Mouse (Mus musculus) neutrophil, adult 65 days (primary cell): ENCODE data around the gene Cuzd1. TPM values are rescaled to one million over a fixed set of nuclear protein-coding genes. Genes with fewer than 3 reads are reported as not detected.

ENCODE experiments used
- total RNA-seq: library from RNA; stranded (reverse); gene quantifications from 2 replicates; pipeline ENCODE4 v1.2.4, GENCODE M21; 2023

Gene Cuzd1
- total RNA-seq: not detected in 2 replicates

DNA sequence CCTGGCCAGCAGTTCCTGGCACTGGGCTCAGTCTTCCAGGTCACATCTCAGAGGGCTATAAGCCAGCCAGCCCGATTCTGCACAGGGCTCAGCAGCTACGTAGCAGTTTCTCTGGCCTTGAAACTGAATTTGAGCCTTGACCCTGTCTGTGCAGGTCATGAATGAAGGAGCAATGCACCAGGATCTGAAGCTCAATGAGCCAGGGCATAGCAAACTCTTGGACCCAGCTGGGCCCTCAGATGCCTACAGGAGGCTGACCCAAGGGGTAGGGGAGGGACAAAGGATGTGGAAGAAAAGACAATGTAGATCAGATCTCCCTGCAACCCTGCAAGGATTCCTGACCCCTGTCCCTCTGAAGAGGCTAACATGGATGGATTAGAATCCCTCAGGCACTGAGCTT, at the start of gene Cuzd1:
Gene Cuzd1 (minus strand): TSS at position 101 of the 400 bp plus-strand sequence.

DNA sequence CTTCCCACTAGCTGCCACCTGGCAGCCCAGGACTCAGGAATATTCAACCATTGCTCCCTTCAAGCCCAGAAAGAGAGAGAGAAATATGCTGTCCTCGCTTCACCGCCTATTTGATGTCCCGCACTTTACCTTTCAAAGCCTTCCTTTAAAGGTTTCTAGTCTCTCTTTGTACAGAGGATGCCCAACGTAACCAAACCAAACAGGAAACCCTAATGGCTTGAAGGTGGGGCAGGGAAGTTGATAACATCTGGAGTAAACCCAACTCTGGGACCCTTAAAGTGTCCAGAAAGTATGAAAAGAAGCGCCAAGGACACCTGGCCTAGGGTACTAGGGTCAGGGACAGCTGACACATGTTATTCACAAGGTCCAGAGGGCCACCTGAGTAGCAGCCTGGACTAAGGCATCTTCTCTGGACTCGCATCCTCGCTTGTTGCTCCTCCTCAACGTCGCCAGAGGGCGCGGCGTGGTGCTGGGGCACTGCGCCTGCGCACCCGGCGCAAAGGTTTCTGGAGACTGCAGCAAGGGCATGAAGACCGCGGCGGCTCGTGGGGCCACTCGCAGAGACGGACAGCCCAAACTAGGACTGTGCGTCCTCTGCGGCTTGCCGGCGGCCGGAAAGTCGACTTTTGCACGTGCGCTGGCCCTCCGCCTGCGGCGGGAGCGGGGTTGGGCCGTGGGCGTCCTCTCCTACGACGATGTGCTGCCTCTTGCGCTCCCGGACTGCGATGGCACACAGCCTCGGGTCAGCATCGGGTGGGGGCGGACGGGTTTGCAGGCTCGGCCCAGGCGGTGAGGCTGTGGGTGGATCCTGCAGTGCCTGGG, 48.8 kb upstream of the Cuzd1 start, which contains the start of gene Pstk:
Gene Pstk (plus strand): TSS at position 494 of the 822 bp plus-strand sequence.

DNA sequence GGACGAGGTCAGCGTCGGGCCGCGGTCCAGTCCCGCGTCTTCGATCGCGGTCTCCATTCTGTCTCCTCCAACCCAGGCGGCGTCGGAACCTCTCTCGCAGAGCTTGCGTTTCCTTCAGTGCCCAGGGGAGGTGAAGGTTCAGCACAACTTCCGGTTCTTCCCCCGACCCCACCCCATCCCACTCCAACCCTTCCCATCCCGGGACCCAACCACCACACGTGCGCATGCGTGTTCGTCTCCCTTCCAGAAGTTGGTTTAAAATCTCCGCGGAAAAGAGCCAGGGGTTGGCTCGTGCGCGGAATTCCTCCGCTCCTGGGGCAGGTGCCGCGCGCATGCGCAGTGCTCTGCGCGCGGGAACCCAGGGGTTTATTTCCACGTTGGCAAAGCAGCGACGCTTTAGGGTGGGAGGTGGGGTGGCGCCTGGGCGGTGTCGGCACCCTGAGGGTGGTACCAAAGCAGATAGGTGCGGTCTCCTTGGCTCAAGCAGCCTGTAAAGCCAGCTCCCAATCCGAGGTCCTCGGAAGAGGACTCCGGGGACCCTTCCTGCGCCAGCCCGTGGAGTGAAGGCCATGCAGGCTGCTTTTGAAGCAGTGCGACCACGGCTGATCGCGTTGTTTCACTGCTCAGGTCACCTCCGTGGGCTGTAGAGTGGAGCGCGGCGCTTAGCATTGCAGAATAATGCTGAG, 40.7 kb upstream of the Cuzd1 start, which contains the start of gene 2310057M21Rik:
Gene 2310057M21Rik (minus strand): TSS at position 145 of the 686 bp plus-strand sequence.

DNA sequence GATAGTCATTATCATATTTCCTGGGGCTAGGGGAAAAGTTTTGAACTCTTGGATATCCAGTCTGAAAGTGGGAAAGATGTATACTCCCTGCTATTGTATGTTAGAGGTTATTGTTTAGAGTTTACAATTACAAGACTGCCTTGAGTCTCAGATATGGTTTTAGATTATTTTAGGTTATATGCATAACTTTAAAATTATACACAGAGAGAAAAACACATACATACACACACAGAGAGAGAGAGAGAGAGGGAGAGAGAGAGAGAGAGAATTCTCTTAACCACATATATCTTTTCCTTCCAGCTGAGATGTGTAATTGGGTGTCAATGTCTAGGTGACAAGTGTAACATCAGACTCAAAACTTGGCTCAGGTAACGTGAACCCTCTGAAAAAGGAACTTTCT, 11.5 kb upstream of the Cuzd1 start, which contains the start of gene Fam24a:
Gene Fam24a (plus strand): TSS at position 301 of the 400 bp plus-strand sequence.

DNA sequence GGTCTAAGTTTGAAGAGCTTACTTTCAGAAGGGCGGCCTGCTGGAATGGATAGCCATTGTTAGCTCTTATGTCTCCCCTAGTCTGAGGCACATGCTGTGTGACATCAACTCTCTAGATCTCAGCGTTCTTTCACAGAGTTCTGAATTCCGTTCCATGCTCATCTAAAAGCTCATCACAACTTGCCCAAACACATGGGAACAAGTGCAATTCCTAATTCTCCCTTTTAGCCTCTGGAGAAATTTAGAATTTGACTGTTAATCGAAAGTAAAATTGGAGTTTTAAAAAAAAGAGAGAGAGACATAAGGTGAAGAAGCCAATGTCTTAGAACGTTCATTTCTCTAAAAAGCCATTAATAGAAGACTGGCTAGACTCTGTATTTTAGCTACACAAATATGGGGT, 7.3 kb upstream of the Cuzd1 start, which contains the start of gene Fam24b:
Gene Fam24b (minus strand): TSS at position 101 of the 400 bp plus-strand sequence.

Other genes starting within 250 kb of the Cuzd1 start
- not detected in 2 replicates for gene 4933402N03Rik, start 176.0 kb downstream of the Cuzd1 start, total RNA-seq
- gene 5430419D17Rik, start 147.9 kb downstream of the Cuzd1 start, total RNA-seq: not detected in 2 replicates
- not detected in 2 replicates for gene Fam24b, start 7.2 kb upstream of the Cuzd1 start, total RNA-seq
- not detected in 2 replicates for gene Fam24a, start 11.6 kb upstream of the Cuzd1 start, total RNA-seq
- gene 2310057M21Rik, start 40.5 kb upstream of the Cuzd1 start, total RNA-seq: 8.1 and 10.0 TPM in 2 replicates
- gene Pstk, start 48.8 kb upstream of the Cuzd1 start, total RNA-seq: 1.7 and 4.5 TPM in 2 replicates
- gene Ikzf5, start 88.2 kb upstream of the Cuzd1 start, total RNA-seq: 51.9 and 62.8 TPM in 2 replicates
- 26.5 and 28.9 TPM in 2 replicates for gene Acadsb, start 88.3 kb upstream of the Cuzd1 start, total RNA-seq
- gene Hmx3, start 220.6 kb upstream of the Cuzd1 start, total RNA-seq: not detected in 2 replicates
- gene Hmx2, start 226.5 kb upstream of the Cuzd1 start, total RNA-seq: 0.23 TPM in 1 of 2 replicates, not detected in the other
- gene Bub3, start 237.9 kb upstream of the Cuzd1 start, total RNA-seq: 65.5 and 74.3 TPM in 2 replicates